Mouse (Mus musculus): ENCODE measurements around the gene Pear1.

DNA sequence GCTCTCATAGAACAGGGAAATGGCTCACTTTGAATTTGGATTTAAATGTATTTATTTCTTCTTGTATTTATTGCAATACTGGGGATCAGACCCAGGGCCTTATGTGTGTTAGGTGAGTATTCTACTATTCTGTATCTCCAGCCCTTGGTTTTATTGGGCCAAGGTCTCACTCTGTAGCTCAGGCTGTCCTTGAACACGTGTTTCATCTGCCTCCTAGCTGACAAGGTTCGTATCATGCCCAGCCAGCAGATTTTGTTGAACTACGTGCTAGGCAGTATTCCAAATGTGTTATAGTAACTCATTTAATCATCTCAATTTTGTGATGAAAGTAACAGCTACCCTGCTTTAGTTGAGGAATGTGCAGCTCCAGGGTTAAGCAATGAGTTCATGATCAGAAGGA, 82.1 kb downstream of the Pear1 start:
- no peak for TF ChIP-seq POLR2A (IDR thresholded peaks at IDR 0.05; ENCODE audit: insufficient read length, low read depth)
- no peak for TF ChIP-seq MYOD1 (IDR thresholded peaks at IDR 0.05; ENCODE audit: control insufficient read depth in 1 of 3, insufficient read length in 2 of 3, low read depth in 2 of 3)
- no peak for TF ChIP-seq TCF3 (IDR thresholded peaks at IDR 0.05; ENCODE audit: insufficient read length, low read depth)
- TF ChIP-seq E2F4 (IDR thresholded peaks at IDR 0.05; ENCODE audit: insufficient read depth): no peak
- TF ChIP-seq TCF12 (IDR thresholded peaks at IDR 0.05; ENCODE audit: insufficient read depth, poor library complexity, severe bottlenecking): no peak
- no peak for TF ChIP-seq USF1 (IDR thresholded peaks at IDR 0.05; ENCODE audit: low read depth)
- no peak for TF ChIP-seq MAX (IDR thresholded peaks at IDR 0.05; ENCODE audit: low read depth)
- TF ChIP-seq REST (IDR thresholded peaks at IDR 0.05; ENCODE audit: insufficient read depth, insufficient read length): no peak
- no peak for TF ChIP-seq MYOG (IDR thresholded peaks at IDR 0.05; ENCODE audit: control insufficient read depth in 1 of 3, insufficient read depth in 1 of 3, insufficient read length in 2 of 3, low read depth in 2 of 3)
- TF ChIP-seq CEBPB (IDR thresholded peaks at IDR 0.05; ENCODE audit: insufficient read depth, poor library complexity, severe bottlenecking): no peak

Measured in myocyte (in vitro differentiated cells).